Mouse (Mus musculus) liver, embryonic 15.5 days (tissue): Measurements from ENCODE around the gene 4930550C14Rik. TPM values are rescaled to one million over a fixed set of nuclear protein-coding genes. Genes with fewer than 3 reads are reported as not detected.
A peak's percentile ranks its signal among the peaks of the same experiment; 100 is the strongest.

Experiments
- ATAC-seq: fragments of 200-750 bp; cut with Nextera tagmentation; 2 replicates; pipeline ENCODE4 v1.8.0; 2017; ENCODE audit warnings: moderate number of reproducible peaks, mild to moderate bottlenecking, moderate library complexity; ENCODE audit not compliant: insufficient read depth
- H3K27ac ChIP-seq: fragments of 300-500 bp; sonication (generic); replicated peaks from 2 replicates; pipeline ENCODE4 v1.5.1; 2015; ENCODE audit warnings: mild to moderate bottlenecking, inconsistent platforms
- H3K27me3 ChIP-seq: fragments of 300-500 bp; sonication (generic); 2 replicates; pipeline ENCODE4 v1.6.1; 2015; ENCODE audit warnings: mild to moderate bottlenecking, inconsistent platforms
- H3K36me3 ChIP-seq: fragments of 300-500 bp; sonication (generic); replicated peaks from 2 replicates; pipeline ENCODE4 v1.6.1; 2015; ENCODE audit warnings: moderate library complexity, mild to moderate bottlenecking, inconsistent platforms
- H3K4me1 ChIP-seq: fragments of 300-500 bp; sonication (generic); replicated peaks from 2 replicates; pipeline ENCODE4 v1.6.1; 2015; ENCODE audit warnings: inconsistent platforms
- H3K4me2 ChIP-seq: fragments of 300-500 bp; sonication (generic); 2 replicates; pipeline ENCODE4 v1.6.1; 2015; ENCODE audit warnings: moderate library complexity, mild to moderate bottlenecking, inconsistent platforms
- H3K4me3 ChIP-seq: fragments of 300-500 bp; sonication (generic); replicated peaks from 2 replicates; pipeline ENCODE4 v1.5.1; 2015; ENCODE audit warnings: mild to moderate bottlenecking, inconsistent platforms
- H3K9ac ChIP-seq: fragments of 300-500 bp; sonication (generic); 2 replicates; pipeline ENCODE4 v1.6.1; 2015; ENCODE audit warnings: moderate library complexity, mild to moderate bottlenecking, inconsistent platforms
- H3K9me3 ChIP-seq: fragments of 300-500 bp; sonication (generic); replicated peaks from 2 replicates; pipeline ENCODE4 v1.6.1; 2016; ENCODE audit warnings: inconsistent platforms
- whole genome bisulfite sequencing: fragments of 180-500 bp; shearing (Covaris S2); methylation state at CpG from one replicate; pipeline ENCODE4 v1.1.7; 2015; ENCODE audit warnings: mixed read lengths; ENCODE audit not compliant: insufficient replicate concordance; 5-methylcytosine and 5-hydroxymethylcytosine counted together
- polyA plus RNA-seq: library from polyadenylated mRNA; unstranded; fragments of >200 nt; fragmentation: Nextera tagmentation; extraction: Ambion mirVana; gene quantifications from 2 replicates; pipeline ENCODE4 v1.2.1, GENCODE M21; 2015

4930550C14Rik gene
- 0.66 and 0.88 TPM in 2 replicates for polyA plus RNA-seq

- H3K27me3 ChIP-seq: no peaks in the 10 kb centered on the region
- H3K4me2 ChIP-seq: 0 out of 2 replicates have a peak within 1 kb of the TSS, but pooled peaks have one; percentile 4
- no peak within 1 kb of the TSS for H3K27ac ChIP-seq
- H3K4me3 ChIP-seq: no peak within 1 kb of the TSS
- no peaks in the 10 kb centered on the region for H3K36me3 ChIP-seq
- no peaks in the 10 kb centered on the region for H3K9me3 ChIP-seq
- no peak for ATAC-seq
- 46% methylated on average over 11 of the region's 11 CpGs for WGBS
- no peak within 1 kb of the TSS for H3K9ac ChIP-seq
- no peaks in the 10 kb centered on the region; the same call in none of the 2 replicates for H3K4me1 ChIP-seq
Measured at GRCm38 (mm10) chr9:53402291-53402711, at the start of gene 4930550C14Rik. Gene 4930550C14Rik, plus strand, starts transcription at chr9:53402325.

- ATAC-seq: no peak
- no peak overlapping the region for H3K4me3 ChIP-seq
- 67% methylated on average over 5 of the region's 5 CpGs for WGBS
- no peak overlapping the region for H3K9ac ChIP-seq
- H3K27me3 ChIP-seq: no peaks in the 10 kb centered on the region
- H3K4me2 ChIP-seq: no peak overlapping the region
- H3K36me3 ChIP-seq: no peaks in the 10 kb centered on the region
- H3K27ac ChIP-seq: no peak overlapping the region
- H3K4me1 ChIP-seq: no peaks in the 10 kb centered on the region; the same call in 1 of the 2 replicates
- H3K9me3 ChIP-seq: no peaks in the 10 kb centered on the region
Measured at GRCm38 (mm10) chr9:53353161-53353560, 49.0 kb upstream of the 4930550C14Rik start.

- no peaks in the 10 kb centered on the region; the same call in 1 of the 2 replicates for H3K4me1 ChIP-seq
- no peaks in the 10 kb centered on the region for H3K36me3 ChIP-seq
- peak; percentile 85 for ATAC-seq
- no peaks in the 10 kb centered on the region for H3K9me3 ChIP-seq
- 0 out of 2 replicates have a peak overlapping the region, but pooled peaks have one; percentile 4 for H3K4me3 ChIP-seq
- H3K27me3 ChIP-seq: no peaks in the 10 kb centered on the region
- WGBS: 29% methylated on average over 14 of the region's 14 CpGs
- peak overlapping the region; percentile 35 for H3K4me2 ChIP-seq
- H3K9ac ChIP-seq: no peak overlapping the region
- peak overlapping the region; percentile 70 for H3K27ac ChIP-seq
Measured at GRCm38 (mm10) chr9:53356219-53357155, 45.6 kb upstream of the 4930550C14Rik start.

GRCm38 (mm10) chr9:53371339-53371738, 30.8 kb upstream of the 4930550C14Rik start:
- no peaks in the 10 kb centered on the region for H3K9me3 ChIP-seq
- no peak overlapping the region for H3K4me3 ChIP-seq
- H3K27ac ChIP-seq: no peak overlapping the region
- no peak overlapping the region for H3K9ac ChIP-seq
- H3K4me2 ChIP-seq: no peak overlapping the region
- no peaks in the 10 kb centered on the region for H3K36me3 ChIP-seq
- no peaks in the 10 kb centered on the region for H3K27me3 ChIP-seq
- 11% methylated on average over 3 of the region's 3 CpGs for WGBS
- no peaks in the 10 kb centered on the region; the same call in 1 of the 2 replicates for H3K4me1 ChIP-seq
- ATAC-seq: no peak

- H3K9me3 ChIP-seq: no peaks in the 10 kb centered on the region
- no peak overlapping the region for H3K9ac ChIP-seq
- WGBS: 55% methylated on average over 4 of the region's 4 CpGs
- H3K4me1 ChIP-seq: no peaks in the 10 kb centered on the region; the same call in 1 of the 2 replicates
- no peak overlapping the region for H3K4me2 ChIP-seq
- H3K36me3 ChIP-seq: no peaks in the 10 kb centered on the region
- H3K27ac ChIP-seq: no peak overlapping the region
- no peaks in the 10 kb centered on the region for H3K27me3 ChIP-seq
- no peak overlapping the region for H3K4me3 ChIP-seq
- no peak for ATAC-seq
Measured at GRCm38 (mm10) chr9:53375907-53376306, 26.2 kb upstream of the 4930550C14Rik start.

- Histone ChIP-seq H3K4me3 (no peak overlapping the region), H3K9ac (no peak overlapping the region), H3K9me3 (no peaks in the 10 kb centered on the region), H3K4me1 (no peaks in the 10 kb centered on the region; the same call in 1 of the 2 replicates), H3K36me3 (no peaks in the 10 kb centered on the region), H3K27me3 (no peaks in the 10 kb centered on the region), H3K4me2 (no peak overlapping the region), H3K27ac (no peak overlapping the region)
- no peak for ATAC-seq
- WGBS: 72% methylated on average over 13 of the region's 13 CpGs
Measured at GRCm38 (mm10) chr9:53376820-53377219, 25.3 kb upstream of the 4930550C14Rik start.

GRCm38 (mm10) chr9:53377597-53377996, 24.5 kb upstream of the 4930550C14Rik start:
- Histone ChIP-seq H3K4me3 (no peak overlapping the region), H3K36me3 (no peaks in the 10 kb centered on the region), H3K9ac (no peak overlapping the region), H3K27me3 (peaks cover 2% of the 10 kb centered on the region; the same call in 1 of the 2 replicates), H3K27ac (no peak overlapping the region), H3K9me3 (no peaks in the 10 kb centered on the region), H3K4me1 (no peaks in the 10 kb centered on the region; the same call in 1 of the 2 replicates), H3K4me2 (no peak overlapping the region)
- no peak for ATAC-seq
- WGBS: 32% methylated on average over 5 of the region's 5 CpGs

- Histone ChIP-seq H3K4me3 (no peak overlapping the region), H3K9ac (no peak overlapping the region), H3K27ac (no peak overlapping the region), H3K4me1 (no peaks in the 10 kb centered on the region; the same call in 1 of the 2 replicates), H3K36me3 (no peaks in the 10 kb centered on the region), H3K27me3 (peaks cover 8% of the 10 kb centered on the region), H3K9me3 (no peaks in the 10 kb centered on the region), H3K4me2 (no peak overlapping the region)
- WGBS: 55% methylated on average over 3 of the region's 3 CpGs
- no peak for ATAC-seq
Measured at GRCm38 (mm10) chr9:53378171-53378570, 24.0 kb upstream of the 4930550C14Rik start.

GRCm38 (mm10) chr9:53380595-53380994, 21.5 kb upstream of the 4930550C14Rik start:
- 17% methylated on average over 2 of the region's 2 CpGs for WGBS
- ATAC-seq: no peak
- H3K9me3 ChIP-seq: no peaks in the 10 kb centered on the region
- no peak overlapping the region for H3K4me2 ChIP-seq
- peaks cover 27% of the 10 kb centered on the region for H3K27me3 ChIP-seq
- H3K9ac ChIP-seq: no peak overlapping the region
- H3K36me3 ChIP-seq: no peaks in the 10 kb centered on the region
- H3K4me3 ChIP-seq: no peak overlapping the region
- H3K27ac ChIP-seq: no peak overlapping the region
- H3K4me1 ChIP-seq: peaks cover 5% of the 10 kb centered on the region

GRCm38 (mm10) chr9:53381113-53381615, 21.0 kb upstream of the 4930550C14Rik start:
- Histone ChIP-seq H3K27ac (no peak overlapping the region), H3K36me3 (no peaks in the 10 kb centered on the region), H3K4me1 (peaks cover 5% of the 10 kb centered on the region), H3K4me2 (no peak overlapping the region), H3K27me3 (peaks cover 30% of the 10 kb centered on the region), H3K9me3 (no peaks in the 10 kb centered on the region), H3K9ac (no peak overlapping the region), H3K4me3 (no peak overlapping the region)
- ATAC-seq: no peak
- WGBS: 66% methylated on average over 5 of the region's 5 CpGs
